Mouse (Mus musculus) forebrain, postnatal 0 days (tissue): ENCODE measurements around the gene Olfr467. TPM values are rescaled to one million over a fixed set of nuclear protein-coding genes. Genes with fewer than 3 reads are reported as not detected.
A peak's percentile ranks its signal among the peaks of the same experiment; 100 is the strongest.

Experiments used
- ATAC-seq: fragments of 200-750 bp; cut with Nextera tagmentation; 2 replicates; pipeline ENCODE4 v1.8.0; 2017; ENCODE audit warnings: mild to moderate bottlenecking, moderate library complexity
- DNase-seq: peaks from one replicate; pipeline ENCODE4 v3.0.0-alpha.2; 2015
- H3K27ac ChIP-seq: fragments of 300-500 bp; sonication (generic); 2 replicates; pipeline ENCODE4 v1.5.1; 2014; ENCODE audit warnings: low read depth, mild to moderate bottlenecking, antibody characterized with exemption, low read length, moderate library complexity, mixed read lengths
- H3K27me3 ChIP-seq: fragments of 300-500 bp; sonication (generic); 2 replicates; pipeline ENCODE4 v1.6.1; 2014; ENCODE audit warnings: mild to moderate bottlenecking, low read length, mixed read lengths; ENCODE audit not compliant: insufficient read depth
- H3K36me3 ChIP-seq: fragments of 300-500 bp; sonication (generic); 2 replicates; pipeline ENCODE4 v1.6.1; 2014; ENCODE audit warnings: mild to moderate bottlenecking, moderate library complexity; ENCODE audit not compliant: insufficient read depth
- H3K4me1 ChIP-seq: fragments of 300-500 bp; sonication (generic); 2 replicates; pipeline ENCODE4 v1.6.1; 2014; ENCODE audit warnings: antibody characterized with exemption; ENCODE audit not compliant: insufficient read depth
- H3K4me2 ChIP-seq: fragments of 300-500 bp; sonication (generic); 2 replicates; pipeline ENCODE4 v1.6.1; 2014; ENCODE audit warnings: low read depth, mild to moderate bottlenecking, moderate library complexity
- H3K4me3 ChIP-seq: fragments of 300-500 bp; sonication (generic); 2 replicates; pipeline ENCODE4 v1.5.1; 2014; ENCODE audit warnings: low read depth, low read length, mixed read lengths
- H3K9ac ChIP-seq: fragments of 300-500 bp; sonication (generic); 2 replicates; pipeline ENCODE4 v1.6.1; 2014; ENCODE audit warnings: mild to moderate bottlenecking
- H3K9me3 ChIP-seq: fragments of 300-500 bp; sonication (generic); 2 replicates; pipeline ENCODE4 v1.6.1; 2016; ENCODE audit warnings: low read length
- CTCF ChIP-seq: sonication (generic); IDR thresholded peaks from 2 replicates; pipeline ENCODE4 v1.5.1; 2016; ENCODE audit warnings: antibody characterized with exemption, control low read depth, low read depth
- WGBS: fragments of 180-500 bp; shearing (Covaris S2); extraction: QIAGEN DNeasy Blood & Tissue Kit; methylation state at CpG from one replicate; pipeline ENCODE4 v1.1.7; 2014; 5-methylcytosine and 5-hydroxymethylcytosine counted together
- polyA plus RNA-seq: library from polyadenylated mRNA; unstranded; fragments of >200 nt; fragmentation: Nextera tagmentation; extraction: Ambion mirVana; gene quantifications from 2 replicates; pipeline ENCODE4 v1.2.1, GENCODE M21; 2015
- total RNA-seq: library from RNA; depleted of rRNA; stranded (reverse); fragments of >200 nt; gene quantifications from 2 replicates; pipeline ENCODE4 v1.2.3, GENCODE M21; 2014; rRNA removed

Gene Olfr467
- total RNA-seq (not detected in 2 replicates), polyA plus RNA-seq (not detected in 2 replicates)

DNA sequence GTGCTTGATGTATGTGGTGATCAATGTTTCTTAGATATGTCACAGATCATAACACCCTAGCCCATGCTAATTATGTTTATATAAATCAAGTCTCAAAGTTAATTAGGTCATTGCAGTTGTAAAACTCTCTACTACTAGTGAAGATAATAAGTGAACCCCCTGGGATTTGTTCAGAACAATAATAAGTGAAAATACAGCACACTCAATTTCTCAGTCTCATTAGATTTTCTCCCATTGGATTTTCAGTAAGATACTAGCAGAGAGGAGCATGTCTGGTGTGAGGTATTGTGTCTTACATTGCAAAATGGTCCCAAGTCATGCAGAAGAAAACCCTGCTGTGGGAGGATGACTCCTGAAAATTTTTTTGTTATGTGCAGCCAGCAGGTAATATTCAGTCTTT, at the start of gene Olfr467:
TSS of gene Olfr467 (plus strand) at position 301 of the 400 bp plus-strand sequence.
- no peak within 1 kb of the TSS for H3K9ac ChIP-seq
- H3K27me3 ChIP-seq = no peaks in the 10 kb centered on the region
- H3K9me3 ChIP-seq = no peaks in the 10 kb centered on the region
- H3K27ac ChIP-seq = no peak within 1 kb of the TSS
- ATAC-seq (no peak), DNase-seq (no peak)
- no peak within 1 kb of the TSS for H3K4me2 ChIP-seq
- no peaks in the 10 kb centered on the region for H3K4me1 ChIP-seq
- H3K4me3 ChIP-seq = no peak within 1 kb of the TSS
- no peak for TF ChIP-seq CTCF
- H3K36me3 ChIP-seq = no peaks in the 10 kb centered on the region

- Histone ChIP-seq H3K4me2 (no peak overlapping the region), H3K4me1 (no peaks in the 10 kb centered on the region), H3K4me3 (no peak overlapping the region), H3K9ac (no peak overlapping the region), H3K27me3 (no peaks in the 10 kb centered on the region), H3K36me3 (no peaks in the 10 kb centered on the region), H3K9me3 (no peaks in the 10 kb centered on the region), H3K27ac (no peak overlapping the region)
- TF ChIP-seq CTCF = no peak
- WGBS = 55% methylated on average over 6 of the region's 6 CpGs
- ATAC-seq (no peak), DNase-seq (no peak)
Measured at GRCm38 (mm10) chr7:107770812-107771211, 41.3 kb upstream of the Olfr467 start.

GRCm38 (mm10) chr7:107778216-107778615, 33.8 kb upstream of the Olfr467 start:
- H3K4me1 ChIP-seq = no peaks in the 10 kb centered on the region
- no peak overlapping the region for H3K4me2 ChIP-seq
- no peak overlapping the region for H3K27ac ChIP-seq
- no peak overlapping the region for H3K9ac ChIP-seq
- 75% methylated on average over 1 of the region's 1 CpGs for WGBS
- no peaks in the 10 kb centered on the region for H3K36me3 ChIP-seq
- no peak overlapping the region for H3K4me3 ChIP-seq
- H3K9me3 ChIP-seq = no peaks in the 10 kb centered on the region
- DNase-seq (no peak), ATAC-seq (no peak)
- H3K27me3 ChIP-seq = no peaks in the 10 kb centered on the region
- TF ChIP-seq CTCF = no peak

DNA sequence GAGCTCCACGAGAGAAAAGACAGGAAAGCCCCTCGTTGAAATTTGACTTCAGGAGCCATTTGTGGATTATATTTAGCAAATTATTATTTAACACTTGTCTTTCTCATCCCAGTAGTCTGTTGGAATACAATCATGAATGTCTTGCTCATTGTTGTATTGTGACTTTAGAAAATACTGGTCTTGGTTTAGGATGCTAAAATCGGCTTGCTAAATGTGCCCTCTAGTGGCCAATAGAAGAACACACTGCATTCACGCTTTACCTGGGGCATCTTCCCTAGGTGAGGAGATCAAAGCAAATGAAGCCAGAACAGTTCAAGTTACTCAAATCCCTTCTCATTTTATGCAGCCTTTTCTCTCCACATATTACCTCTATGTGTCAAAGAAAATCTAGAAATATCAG, 32.5 kb upstream of the Olfr467 start:
- H3K9ac ChIP-seq = no peak overlapping the region
- TF ChIP-seq CTCF = peak; percentile 82
- no peak overlapping the region for H3K27ac ChIP-seq
- no peaks in the 10 kb centered on the region for H3K9me3 ChIP-seq
- H3K36me3 ChIP-seq = no peaks in the 10 kb centered on the region
- no peak overlapping the region for H3K4me3 ChIP-seq
- peak; percentile 58 for DNase-seq
- H3K4me1 ChIP-seq = no peaks in the 10 kb centered on the region
- 46% methylated on average over 4 of the region's 4 CpGs for WGBS
- no peak for ATAC-seq
- no peak overlapping the region for H3K4me2 ChIP-seq
- H3K27me3 ChIP-seq = no peaks in the 10 kb centered on the region

DNA sequence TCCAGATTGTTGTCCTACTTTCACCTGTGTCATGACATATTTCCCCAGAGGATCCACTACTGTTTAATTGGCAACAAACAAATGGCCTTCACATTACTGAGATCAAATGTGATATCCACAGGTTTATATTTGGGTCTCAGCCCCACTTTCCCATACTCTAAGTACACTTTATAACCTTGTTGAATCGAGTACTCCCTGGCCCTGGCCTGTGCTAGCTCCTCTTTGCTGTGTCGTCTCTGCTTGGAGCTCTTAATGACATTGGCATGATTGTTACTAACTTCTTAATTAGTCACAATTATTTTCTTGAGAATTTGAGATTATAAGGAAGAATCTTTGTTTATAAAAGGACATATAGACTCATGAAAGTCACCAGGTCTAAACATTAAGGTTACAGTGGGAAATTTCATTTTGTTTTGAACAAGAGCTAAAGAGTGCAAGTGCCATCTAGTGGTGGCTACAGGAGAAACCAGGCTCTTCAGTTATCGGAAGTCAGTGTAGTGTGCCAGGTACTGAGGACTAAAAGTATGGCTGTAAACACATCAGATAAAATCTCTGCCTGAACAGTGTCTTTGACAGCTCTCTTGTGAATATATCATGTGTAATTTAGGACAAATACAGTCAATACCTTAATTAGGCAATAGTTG, 24.0 kb upstream of the Olfr467 start:
- peak; percentile 62 for ATAC-seq
- H3K9me3 ChIP-seq = no peaks in the 10 kb centered on the region

GRCm38 (mm10) chr7:107796500-107796899, 15.6 kb upstream of the Olfr467 start:
- no peak overlapping the region for H3K27ac ChIP-seq
- 89% methylated on average over 2 of the region's 2 CpGs for WGBS
- no peaks in the 10 kb centered on the region for H3K36me3 ChIP-seq
- H3K9me3 ChIP-seq = no peaks in the 10 kb centered on the region
- no peaks in the 10 kb centered on the region for H3K27me3 ChIP-seq
- no peak overlapping the region for H3K4me3 ChIP-seq
- no peak overlapping the region for H3K4me2 ChIP-seq
- DNase-seq = no peak
- no peaks in the 10 kb centered on the region for H3K4me1 ChIP-seq
- no peak overlapping the region for H3K9ac ChIP-seq
- TF ChIP-seq CTCF = no peak
- ATAC-seq = no peak

More for the DNA sequence above, 24.0 kb upstream of the Olfr467 start:
- H3K4me3 ChIP-seq = no peak overlapping the region
- no peak overlapping the region for H3K4me2 ChIP-seq
- no peaks in the 10 kb centered on the region for H3K36me3 ChIP-seq
- peak; percentile 78 for TF ChIP-seq CTCF
- no peaks in the 10 kb centered on the region for H3K4me1 ChIP-seq
- H3K27ac ChIP-seq = no peak overlapping the region
- 65% methylated on average over 3 of the region's 3 CpGs for WGBS
- DNase-seq = peak; percentile 58
- H3K9ac ChIP-seq = no peak overlapping the region
- no peaks in the 10 kb centered on the region for H3K27me3 ChIP-seq

GRCm38 (mm10) chr7:107801108-107801507, 11.0 kb upstream of the Olfr467 start, which contains the start of gene Ovch2:
Gene Ovch2 (minus strand): TSS chr7:107801208.
- WGBS = 87% methylated on average over 2 of the region's 2 CpGs

More at GRCm38 (mm10) chr7:107801108-107801507, 11.0 kb upstream of the Olfr467 start, which contains the start of gene Ovch2:
- Histone ChIP-seq H3K4me3 (no peak within 1 kb of the TSS), H3K27me3 (no peaks in the 10 kb centered on the region), H3K4me2 (no peak within 1 kb of the TSS), H3K36me3 (no peaks in the 10 kb centered on the region), H3K9me3 (no peaks in the 10 kb centered on the region), H3K27ac (no peak within 1 kb of the TSS), H3K9ac (no peak within 1 kb of the TSS), H3K4me1 (no peaks in the 10 kb centered on the region)
- TF ChIP-seq CTCF = no peak
- ATAC-seq = no peak
- no peak for DNase-seq
